Mouse (Mus musculus) retina, postnatal 1 day (tissue): ENCODE results near the gene Usp24.

Experiments
- DNase-seq: peaks from one replicate; pipeline ENCODE4 v3.0.0-alpha.2; 2012

The Usp24 gene

DNA sequence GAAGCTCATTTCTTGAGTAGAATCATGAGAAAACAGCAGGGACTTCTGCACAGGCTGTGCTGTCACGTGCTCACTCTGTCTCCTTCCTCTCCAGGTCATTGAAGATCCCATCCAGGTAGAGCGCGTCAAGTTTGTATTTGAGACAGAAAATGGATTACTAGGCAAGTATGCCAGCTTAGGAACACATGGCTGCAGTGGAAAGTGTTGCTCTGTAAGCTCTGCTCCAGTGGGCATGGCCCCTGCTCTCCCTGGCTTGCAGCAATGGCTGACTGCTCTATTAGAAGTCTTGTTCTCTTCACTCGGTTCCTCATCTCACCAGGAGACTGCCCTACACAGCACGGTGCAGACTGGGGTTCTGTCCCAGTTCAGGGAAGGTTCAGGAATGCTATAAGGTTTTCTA is 114.4 kb downstream of the Usp24 start:
- DNase-seq = no peak

DNA sequence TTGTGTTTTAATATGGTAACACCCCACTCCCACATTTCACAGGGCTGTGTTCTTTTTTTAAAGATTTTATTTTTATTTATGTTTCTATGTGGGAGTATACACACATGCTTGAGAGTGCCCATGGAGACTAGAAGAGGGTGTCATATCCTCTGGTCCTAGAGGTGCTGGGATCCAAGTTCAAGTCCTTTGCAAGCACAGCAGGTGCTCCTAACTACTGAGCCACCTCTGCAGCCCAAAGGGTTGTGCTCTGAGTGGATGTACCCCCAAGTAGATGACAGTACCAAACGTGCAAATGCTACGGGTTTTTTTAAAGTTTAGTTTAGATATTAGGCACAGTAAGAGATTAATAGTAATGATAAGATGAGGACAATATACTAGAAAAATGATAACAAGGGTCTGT is 119.4 kb downstream of the Usp24 start:
- DNase-seq = no peak

DNA sequence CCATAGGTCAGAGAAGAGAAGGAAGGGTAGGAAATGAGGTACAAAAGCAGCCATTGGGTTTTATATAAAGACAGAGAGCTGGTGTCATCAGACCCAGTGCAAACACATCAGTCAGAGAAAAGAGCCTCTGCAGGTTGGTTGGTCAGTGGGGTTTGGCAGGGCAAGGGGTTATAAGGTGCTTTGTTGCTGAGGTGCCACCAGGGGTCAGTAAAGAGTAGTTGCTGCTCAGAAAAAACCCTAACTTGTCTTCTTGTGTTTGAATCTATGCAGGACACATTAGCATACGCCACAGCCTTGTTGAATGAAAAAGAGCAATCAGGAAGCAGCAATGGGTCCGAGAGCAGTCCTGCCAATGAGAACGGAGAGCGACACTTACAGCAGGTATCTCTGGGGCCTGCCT is 120.5 kb downstream of the Usp24 start:
- peak; percentile 65 for DNase-seq

- DNase-seq = no peak
These were observed 121.2 kb downstream of the Usp24 start for GRCm38 (mm10) chr4:106437207-106437606.

DNA sequence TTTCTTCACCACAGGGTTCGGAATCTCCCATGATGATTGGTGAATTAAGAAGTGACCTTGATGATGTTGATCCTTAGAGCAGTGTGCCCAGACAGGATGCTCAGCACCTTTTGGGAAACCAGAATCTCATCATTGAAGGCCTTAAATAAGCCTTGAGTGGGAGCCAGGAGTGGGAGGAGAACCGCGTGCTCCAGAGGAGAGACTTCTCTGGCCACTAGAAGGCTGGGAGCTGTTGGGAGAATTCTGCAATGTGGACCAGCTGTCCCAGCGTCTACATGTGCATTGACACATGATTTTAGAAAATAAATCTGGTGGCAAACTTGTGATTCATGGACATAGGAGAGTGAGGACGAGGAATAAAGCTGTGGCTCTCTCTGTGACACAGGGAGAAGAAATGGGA is 122.8 kb downstream of the Usp24 start:
- DNase-seq = no peak

DNA sequence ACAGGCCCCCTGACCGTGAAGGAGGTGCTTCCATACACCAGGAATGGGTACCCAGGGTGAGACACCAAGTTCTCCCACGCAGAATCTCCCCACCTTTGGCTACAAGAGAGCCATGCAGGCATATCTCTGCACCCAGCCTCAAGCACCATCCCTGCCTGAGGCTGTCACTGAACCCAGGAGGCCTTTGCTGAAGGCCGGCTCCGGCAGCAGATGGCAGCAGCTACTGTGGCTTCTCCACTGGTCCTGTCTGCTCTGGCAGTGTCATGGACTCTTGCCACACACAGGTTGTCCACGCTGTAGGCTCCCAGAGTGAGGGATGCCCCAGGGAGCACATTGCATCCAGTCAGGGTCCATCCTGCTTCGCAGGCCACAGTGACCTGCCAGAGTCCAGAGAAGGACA is 127.2 kb downstream of the Usp24 start:
- no peak for DNase-seq

- DNase-seq = no peak
These were observed 133.3 kb downstream of the Usp24 start for GRCm38 (mm10) chr4:106449306-106449705.

GRCm38 (mm10) chr4:106452401-106452800 is 136.4 kb downstream of the Usp24 start:
- no peak for DNase-seq

DNA sequence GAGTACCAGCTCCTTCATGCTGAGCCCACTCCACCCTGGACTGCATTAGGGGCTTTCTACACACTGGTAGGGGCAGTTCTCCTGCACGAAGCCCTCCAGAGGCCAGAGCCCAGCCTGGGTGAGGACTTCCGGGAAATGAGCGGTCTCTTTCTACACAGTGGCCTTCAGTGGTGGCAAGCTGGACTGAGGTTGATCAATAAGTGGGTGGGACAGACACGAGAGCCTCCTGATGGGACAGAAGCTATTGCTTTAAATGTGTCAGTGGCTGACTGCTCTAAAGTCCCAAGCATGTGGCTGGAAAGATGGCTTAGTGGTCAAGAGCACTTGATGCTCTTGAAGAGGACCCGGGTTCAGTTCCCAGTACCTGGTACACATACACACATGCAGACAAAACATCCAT is 137.1 kb downstream of the Usp24 start:
- no peak for DNase-seq

- no peak for DNase-seq
These were observed 137.5 kb downstream of the Usp24 start for GRCm38 (mm10) chr4:106453516-106453915.

GRCm38 (mm10) chr4:106454541-106454940 is 138.5 kb downstream of the Usp24 start:
- no peak for DNase-seq

- DNase-seq = no peak
These were observed 146.0 kb downstream of the Usp24 start for GRCm38 (mm10) chr4:106462016-106462415.

- DNase-seq = no peak
These were observed 146.5 kb downstream of the Usp24 start for GRCm38 (mm10) chr4:106462524-106462923.

DNA sequence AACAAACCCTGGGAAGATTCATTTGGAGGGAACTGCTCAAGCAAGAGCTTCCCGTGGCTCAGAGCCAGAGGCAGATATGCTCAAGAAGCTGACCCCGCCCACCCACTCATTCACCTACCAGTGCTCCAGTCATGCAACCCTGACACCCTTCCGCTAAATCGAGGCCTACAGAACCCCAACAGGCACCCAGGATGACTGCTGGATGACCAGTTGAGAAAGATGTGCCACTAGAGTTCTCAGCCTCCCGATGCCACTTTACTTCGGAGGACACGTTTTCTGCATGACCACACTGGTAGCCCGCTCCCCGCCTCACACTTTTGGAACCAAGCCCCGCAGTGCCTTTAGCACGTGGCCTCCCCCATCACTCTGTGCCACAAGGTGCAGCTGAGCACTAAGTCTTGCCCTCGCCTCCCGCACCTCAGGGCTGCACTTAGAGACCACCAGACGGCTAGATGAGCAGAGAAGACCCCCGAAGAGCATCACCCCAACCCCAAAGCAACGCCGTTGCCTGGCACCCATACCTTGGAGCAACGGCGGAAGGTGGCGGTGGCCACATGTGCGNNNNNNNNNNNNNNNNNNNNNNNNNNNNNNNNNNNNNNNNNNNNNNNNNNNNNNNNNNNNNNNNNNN is 147.3 kb downstream of the Usp24 start:
- DNase-seq = peak; percentile 36

DNA sequence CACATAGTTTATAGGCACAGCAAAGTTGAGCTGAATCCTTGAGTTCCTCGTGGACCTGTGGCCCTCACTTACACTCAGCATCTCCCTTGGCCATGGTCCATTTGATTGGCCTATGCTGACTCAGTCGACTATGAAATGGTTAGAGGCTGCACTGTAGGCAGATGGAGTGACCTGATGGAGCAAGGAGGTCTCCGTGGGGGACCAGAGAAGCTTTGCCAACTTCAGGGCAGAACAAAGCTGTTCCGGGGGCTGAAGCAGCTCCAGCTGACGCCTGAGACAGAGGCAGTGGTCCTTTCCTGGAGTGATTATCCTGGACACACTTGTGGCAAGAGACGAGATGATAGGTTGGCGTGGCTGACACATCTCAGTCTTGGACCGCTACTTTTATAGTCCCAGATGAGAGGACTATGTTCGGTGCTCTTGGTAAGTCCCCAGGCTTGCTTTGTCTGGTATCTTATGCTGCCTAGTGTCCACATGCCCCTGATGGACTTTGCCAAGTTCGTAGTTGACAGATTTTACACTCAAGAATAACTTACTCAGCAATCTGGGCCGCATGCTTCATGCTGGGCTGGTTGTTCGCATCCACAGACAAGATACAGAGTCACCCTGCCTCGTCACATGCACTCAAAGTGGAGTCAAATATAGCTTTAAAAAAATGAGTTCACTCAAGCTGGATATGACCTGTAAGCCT is 151.6 kb downstream of the Usp24 start:
- no peak for DNase-seq

DNA sequence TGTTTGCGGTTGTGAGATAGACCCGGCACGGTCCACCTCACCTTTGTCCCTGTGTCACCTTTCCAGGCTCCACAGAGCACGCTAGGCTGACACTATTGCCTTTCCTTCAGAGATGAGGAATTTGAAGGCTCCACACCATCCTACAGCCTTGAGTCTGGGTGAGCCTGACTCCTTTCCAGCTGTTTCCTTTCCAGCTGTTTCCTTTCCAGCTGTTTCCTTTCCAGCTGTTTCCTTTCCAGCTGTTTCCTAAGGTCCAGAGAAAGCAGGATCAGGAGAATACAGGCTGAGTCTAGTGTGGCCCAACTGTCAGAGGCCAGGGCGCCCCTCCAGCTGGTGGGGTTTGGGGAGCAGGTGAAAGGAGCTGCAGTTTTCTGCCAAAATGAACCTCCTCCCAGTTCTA is 154.9 kb downstream of the Usp24 start:
- DNase-seq = no peak

- DNase-seq = peak; percentile 88
These were observed 156.3 kb downstream of the Usp24 start for GRCm38 (mm10) chr4:106472335-106472734.

- peak; percentile 91 for DNase-seq
These were observed 158.2 kb downstream of the Usp24 start for GRCm38 (mm10) chr4:106474241-106474640.

DNA sequence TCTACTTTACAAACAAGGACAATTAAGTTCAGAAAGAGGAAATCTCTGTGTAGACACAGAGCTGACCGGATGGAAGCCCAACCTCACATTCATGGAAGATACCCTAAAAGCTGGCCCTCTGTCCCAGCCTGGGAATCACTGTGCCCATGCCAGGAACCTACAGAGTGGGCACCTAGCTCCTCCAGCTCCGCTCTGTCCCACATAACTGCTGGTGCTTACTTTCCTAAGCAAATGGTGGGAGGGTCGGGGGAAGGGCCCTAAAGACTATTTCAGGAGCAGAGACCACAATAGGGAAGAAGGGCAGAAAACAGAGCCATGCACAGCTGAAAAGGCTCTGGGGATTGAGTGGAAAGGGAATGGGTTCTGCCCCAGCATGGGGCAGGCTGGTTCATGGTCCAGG is 164.5 kb downstream of the Usp24 start:
- no peak for DNase-seq

- DNase-seq = no peak
These were observed 167.3 kb downstream of the Usp24 start for GRCm38 (mm10) chr4:106483215-106483727.

DNA sequence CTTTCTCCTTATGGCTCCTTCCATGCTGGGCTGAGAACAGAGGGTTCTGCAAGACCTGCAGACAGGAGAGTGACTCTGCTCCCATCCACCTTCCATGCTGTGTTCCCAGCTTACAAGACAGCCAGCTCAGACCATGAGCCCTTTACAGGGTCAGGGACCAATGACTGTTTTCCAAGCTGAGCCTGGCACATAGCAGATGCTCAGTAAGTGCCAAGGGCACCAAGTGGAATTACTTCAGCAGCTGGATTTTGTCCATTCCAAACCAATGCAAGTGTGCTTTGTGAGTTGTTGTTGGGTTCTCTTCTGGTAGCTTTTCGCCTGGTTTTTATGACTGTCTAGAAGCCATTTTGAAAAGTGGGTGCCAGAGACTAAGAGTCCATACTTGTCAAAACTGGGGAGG is 167.8 kb downstream of the Usp24 start:
- DNase-seq = no peak

DNA sequence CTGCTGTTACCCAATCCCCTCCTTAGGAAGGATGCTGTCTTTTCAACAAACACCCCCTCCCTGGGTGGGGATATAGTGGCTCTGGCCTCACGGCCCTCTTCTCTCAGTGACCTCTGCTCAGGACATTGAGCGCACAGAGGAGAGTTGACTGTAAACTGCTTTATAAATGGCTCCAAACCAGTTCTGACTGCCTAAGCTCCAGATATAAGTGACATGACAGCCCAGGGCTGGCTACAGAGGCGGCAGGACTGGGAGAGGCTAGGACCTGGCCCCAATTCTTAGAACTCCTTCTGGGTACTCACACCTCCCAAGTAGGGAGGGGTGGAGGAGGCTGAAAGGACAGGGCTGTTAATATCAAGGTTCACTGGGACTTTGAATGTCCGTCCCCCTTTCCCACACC is 174.6 kb downstream of the Usp24 start:
- peak; percentile 33 for DNase-seq
